Mouse (Mus musculus): ENCODE measurements around the gene Dennd2a. TPM values are rescaled to one million over a fixed set of nuclear protein-coding genes. Genes with fewer than 3 reads are reported as not detected.

Dennd2a gene
- polyA plus RNA-seq, 1 experiment from 2014 or later: 33.4 TPM

DNA sequence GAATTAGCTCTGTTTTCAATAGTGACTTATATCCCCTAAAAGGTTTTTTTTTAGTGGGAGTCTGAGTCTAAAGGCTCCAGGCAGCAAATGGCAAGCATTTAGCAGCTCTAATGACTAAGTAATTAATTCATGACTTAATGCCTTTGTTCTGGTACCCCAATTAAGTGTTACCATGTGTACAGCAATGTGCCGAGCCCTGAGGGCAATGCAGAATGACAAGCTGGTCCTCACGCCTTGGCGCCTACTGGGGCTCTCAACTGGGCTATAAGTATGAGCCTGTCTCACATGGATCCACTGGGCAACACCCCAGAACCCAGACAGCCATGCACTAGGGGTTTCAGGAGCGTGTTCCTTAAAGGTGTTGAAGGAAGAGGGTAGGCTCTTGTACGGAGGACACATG lies 66.5 kb downstream of the Dennd2a start:
- no peak overlapping the region for H3K27ac ChIP-seq
- no peaks in the 10 kb centered on the region for H3K9me3 ChIP-seq
- H3K4me1 ChIP-seq: peaks cover 5% of the 10 kb centered on the region; the same call in 1 of the 2 replicates
- 75% methylated on average over 5 of the region's 5 CpGs for WGBS
- peaks cover 98% of the 10 kb centered on the region for H3K36me3 ChIP-seq (replicated peaks)
- H3K27me3 ChIP-seq (ENCODE audit: poor library complexity, severe bottlenecking): no peaks in the 10 kb centered on the region
- no peak overlapping the region for H3K4me3 ChIP-seq
- DNase-seq (ENCODE audit: extremely low spot score, low spot score): no peak

DNA sequence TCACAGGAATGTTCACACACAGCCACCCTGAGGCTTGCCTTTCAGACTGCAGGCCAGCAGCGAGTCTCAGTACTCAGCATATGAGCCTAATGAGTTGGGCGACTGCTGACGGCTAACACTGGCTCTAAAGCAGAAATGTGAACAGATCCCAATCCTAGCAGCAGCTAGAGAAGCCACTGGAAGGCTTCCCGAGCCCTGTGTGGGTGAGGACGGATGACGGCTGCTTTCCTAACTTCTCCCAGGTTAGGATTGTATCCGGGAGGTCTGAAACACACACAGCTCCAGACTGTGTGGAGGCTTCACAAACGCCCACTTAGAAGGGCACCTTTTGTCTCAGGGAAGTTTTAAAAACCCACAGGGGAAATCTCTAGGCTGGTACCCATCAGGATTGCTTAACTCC lies 69.4 kb downstream of the Dennd2a start:
- no peak overlapping the region for H3K27ac ChIP-seq
- no peaks in the 10 kb centered on the region for H3K27me3 ChIP-seq (ENCODE audit: poor library complexity, severe bottlenecking)
- no peak for DNase-seq (ENCODE audit: extremely low spot score, low spot score)
- H3K36me3 ChIP-seq (replicated peaks): peaks cover 100% of the 10 kb centered on the region
- peaks cover 3% of the 10 kb centered on the region; the same call in 1 of the 2 replicates for H3K9me3 ChIP-seq
- WGBS: 92% methylated on average over 8 of the region's 8 CpGs
- no peak overlapping the region for H3K4me3 ChIP-seq
- H3K4me1 ChIP-seq: peaks cover 5% of the 10 kb centered on the region; the same call in 1 of the 2 replicates

- DNase-seq (ENCODE audit: extremely low spot score, low spot score): no peak
- Histone ChIP-seq H3K9me3 (peaks cover 3% of the 10 kb centered on the region; the same call in 1 of the 2 replicates), H3K27ac (no peak overlapping the region), H3K4me3 (no peak overlapping the region), H3K27me3 (ENCODE audit: poor library complexity, severe bottlenecking) (no peaks in the 10 kb centered on the region), H3K4me1 (no peaks in the 10 kb centered on the region), H3K36me3 (replicated peaks) (peaks cover 97% of the 10 kb centered on the region)
- 97% methylated on average over 4 of the region's 4 CpGs for WGBS
Observed at GRCm38 (mm10) chr6:39483656-39484055, 74.0 kb downstream of the Dennd2a start.

GRCm38 (mm10) chr6:39478509-39479150 lies 79.0 kb downstream of the Dennd2a start:
- DNase-seq (ENCODE audit: extremely low spot score, low spot score): no peak
- Histone ChIP-seq H3K4me3 (no peak overlapping the region), H3K36me3 (replicated peaks) (peaks cover 97% of the 10 kb centered on the region), H3K27ac (no peak overlapping the region), H3K9me3 (peaks cover under 1% of the 10 kb centered on the region; the same call in 1 of the 2 replicates), H3K4me1 (peaks cover 19% of the 10 kb centered on the region; the same call in 1 of the 2 replicates), H3K27me3 (ENCODE audit: poor library complexity, severe bottlenecking) (no peaks in the 10 kb centered on the region)
- WGBS: 78% methylated on average over 8 of the region's 8 CpGs

DNA sequence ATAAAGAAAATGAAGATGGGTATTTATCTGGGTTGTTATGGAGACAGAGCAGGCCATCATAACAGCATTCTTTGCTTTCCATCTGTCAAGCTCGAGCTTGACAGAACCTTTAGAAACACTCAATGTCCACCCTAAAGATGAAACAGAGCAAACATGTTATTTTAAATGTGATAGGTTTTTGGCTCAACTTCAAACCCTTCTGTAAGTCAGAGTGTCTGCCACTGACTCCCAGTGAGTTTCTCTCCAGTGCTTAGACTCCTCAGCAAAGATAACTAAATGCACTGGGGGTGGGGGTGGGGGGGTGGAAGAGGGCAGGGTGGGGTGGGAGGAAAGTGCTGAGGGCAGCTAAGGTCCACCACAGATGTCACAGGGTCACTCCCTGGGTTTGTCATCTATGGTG lies 81.0 kb downstream of the Dennd2a start:
- no peak for DNase-seq (ENCODE audit: extremely low spot score, low spot score)
- H3K27me3 ChIP-seq (ENCODE audit: poor library complexity, severe bottlenecking): no peaks in the 10 kb centered on the region
- H3K4me3 ChIP-seq: no peak overlapping the region
- H3K27ac ChIP-seq: no peak overlapping the region
- peaks cover 95% of the 10 kb centered on the region for H3K36me3 ChIP-seq (replicated peaks)
- H3K4me1 ChIP-seq: peaks cover 24% of the 10 kb centered on the region; the same call in 1 of the 2 replicates
- 88% methylated on average over 1 of the region's 1 CpGs for WGBS
- no peaks in the 10 kb centered on the region for H3K9me3 ChIP-seq

GRCm38 (mm10) chr6:39474424-39474823 lies 83.2 kb downstream of the Dennd2a start:
- WGBS: 70% methylated on average over 6 of the region's 6 CpGs
- H3K27me3 ChIP-seq (ENCODE audit: poor library complexity, severe bottlenecking): no peaks in the 10 kb centered on the region
- peaks cover 98% of the 10 kb centered on the region for H3K36me3 ChIP-seq (replicated peaks)
- peak overlapping the region; percentile 25; the same call in 1 of the 2 replicates for H3K27ac ChIP-seq
- DNase-seq (ENCODE audit: extremely low spot score, low spot score): peak; percentile 37
- peaks cover 24% of the 10 kb centered on the region; the same call in 1 of the 2 replicates for H3K4me1 ChIP-seq
- H3K4me3 ChIP-seq: no peak overlapping the region
- H3K9me3 ChIP-seq: no peaks in the 10 kb centered on the region

DNA sequence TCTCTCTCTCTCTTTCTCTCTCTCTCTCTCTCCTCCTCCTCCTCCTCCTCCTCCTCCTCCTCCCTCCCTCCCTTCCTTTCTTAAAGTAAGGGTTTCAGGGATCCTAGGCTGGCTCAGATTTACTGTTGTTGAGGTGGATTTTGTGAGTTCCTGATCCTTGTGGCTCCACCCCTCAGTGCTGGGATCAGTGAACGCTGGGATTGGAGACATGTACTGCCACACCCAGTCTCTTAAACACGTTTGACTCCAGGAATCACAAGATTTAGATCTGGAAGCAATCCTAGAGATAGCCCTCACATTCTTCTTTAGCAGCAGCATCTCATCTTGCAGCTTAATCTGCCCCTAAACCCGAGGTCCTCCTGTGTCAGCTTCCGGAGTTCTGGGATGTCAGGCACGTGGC lies 84.8 kb downstream of the Dennd2a start:
- H3K4me3 ChIP-seq: no peak overlapping the region
- no peaks in the 10 kb centered on the region for H3K27me3 ChIP-seq (ENCODE audit: poor library complexity, severe bottlenecking)
- WGBS: 64% methylated on average over 5 of the region's 5 CpGs
- H3K9me3 ChIP-seq: no peaks in the 10 kb centered on the region
- peaks cover 98% of the 10 kb centered on the region for H3K36me3 ChIP-seq (replicated peaks)
- peaks cover 24% of the 10 kb centered on the region; the same call in 1 of the 2 replicates for H3K4me1 ChIP-seq
- no peak overlapping the region for H3K27ac ChIP-seq
- DNase-seq (ENCODE audit: extremely low spot score, low spot score): no peak

GRCm38 (mm10) chr6:39472271-39472670 lies 85.4 kb downstream of the Dennd2a start:
- no peaks in the 10 kb centered on the region for H3K27me3 ChIP-seq (ENCODE audit: poor library complexity, severe bottlenecking)
- DNase-seq (ENCODE audit: extremely low spot score, low spot score): no peak
- peaks cover 98% of the 10 kb centered on the region for H3K36me3 ChIP-seq (replicated peaks)
- H3K4me1 ChIP-seq: peaks cover 24% of the 10 kb centered on the region; the same call in 1 of the 2 replicates
- no peak overlapping the region for H3K4me3 ChIP-seq
- WGBS: 84% methylated on average over 4 of the region's 4 CpGs
- no peaks in the 10 kb centered on the region for H3K9me3 ChIP-seq
- no peak overlapping the region for H3K27ac ChIP-seq

DNA sequence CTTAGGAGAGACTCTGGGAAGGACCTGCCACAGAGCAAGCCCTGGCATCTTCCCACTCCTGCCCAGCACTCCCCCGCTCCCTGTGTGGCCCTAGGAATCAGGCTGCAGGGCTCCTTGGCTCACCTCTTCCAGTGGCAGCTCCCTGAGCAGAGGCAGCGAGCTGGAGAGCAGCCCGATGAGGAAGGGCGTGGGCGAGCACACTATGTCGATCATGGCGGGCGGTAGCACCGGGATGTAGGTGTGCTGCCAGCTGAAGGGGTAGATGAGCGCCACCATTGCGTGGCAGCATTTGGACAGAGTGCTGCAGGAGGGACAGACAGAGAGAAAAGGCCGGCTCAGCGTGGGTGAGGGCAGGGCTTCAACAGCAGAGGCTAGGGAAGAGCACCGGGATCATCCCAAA lies 87.6 kb downstream of the Dennd2a start:
- WGBS: 95% methylated on average over 14 of the region's 14 CpGs
- Histone ChIP-seq H3K27ac (no peak overlapping the region), H3K27me3 (ENCODE audit: poor library complexity, severe bottlenecking) (no peaks in the 10 kb centered on the region), H3K4me1 (peaks cover 19% of the 10 kb centered on the region; the same call in 1 of the 2 replicates), H3K36me3 (replicated peaks) (peaks cover 95% of the 10 kb centered on the region), H3K9me3 (no peaks in the 10 kb centered on the region), H3K4me3 (no peak overlapping the region)
- DNase-seq (ENCODE audit: extremely low spot score, low spot score): no peak

GRCm38 (mm10) chr6:39469427-39469826 lies 88.2 kb downstream of the Dennd2a start:
- Histone ChIP-seq H3K27me3 (ENCODE audit: poor library complexity, severe bottlenecking) (no peaks in the 10 kb centered on the region), H3K27ac (no peak overlapping the region), H3K36me3 (replicated peaks) (peaks cover 95% of the 10 kb centered on the region), H3K9me3 (no peaks in the 10 kb centered on the region), H3K4me1 (peaks cover 13% of the 10 kb centered on the region; the same call in 1 of the 2 replicates), H3K4me3 (no peak overlapping the region)
- WGBS: 90% methylated on average over 5 of the region's 5 CpGs
- no peak for DNase-seq (ENCODE audit: extremely low spot score, low spot score)

- Histone ChIP-seq H3K27ac (0 out of 2 replicates have a peak overlapping the region, but pooled peaks have one; percentile 44), H3K9me3 (peaks cover 9% of the 10 kb centered on the region), H3K27me3 (ENCODE audit: poor library complexity, severe bottlenecking) (no peaks in the 10 kb centered on the region), H3K36me3 (replicated peaks) (peaks cover 72% of the 10 kb centered on the region), H3K4me3 (no peak overlapping the region), H3K4me1 (peaks cover 6% of the 10 kb centered on the region; the same call in 1 of the 2 replicates)
- peak; percentile 74 for DNase-seq (ENCODE audit: extremely low spot score, low spot score)
- WGBS: 52% methylated on average over 16 of the region's 16 CpGs
Observed at GRCm38 (mm10) chr6:39462621-39463538, 94.8 kb downstream of the Dennd2a start.

- Histone ChIP-seq H3K27me3 (ENCODE audit: poor library complexity, severe bottlenecking) (no peaks in the 10 kb centered on the region), H3K4me1 (peaks cover 6% of the 10 kb centered on the region; the same call in 1 of the 2 replicates), H3K9me3 (peaks cover 9% of the 10 kb centered on the region), H3K36me3 (replicated peaks) (peaks cover 47% of the 10 kb centered on the region), H3K4me3 (no peak overlapping the region), H3K27ac (no peak overlapping the region)
- 96% methylated on average over 11 of the region's 11 CpGs for WGBS
- DNase-seq (ENCODE audit: extremely low spot score, low spot score): no peak
Observed at GRCm38 (mm10) chr6:39460040-39460439, 97.6 kb downstream of the Dennd2a start.
